Mouse (Mus musculus): ENCODE results near the gene Ugt1a5.

Gene Ugt1a5

DNA sequence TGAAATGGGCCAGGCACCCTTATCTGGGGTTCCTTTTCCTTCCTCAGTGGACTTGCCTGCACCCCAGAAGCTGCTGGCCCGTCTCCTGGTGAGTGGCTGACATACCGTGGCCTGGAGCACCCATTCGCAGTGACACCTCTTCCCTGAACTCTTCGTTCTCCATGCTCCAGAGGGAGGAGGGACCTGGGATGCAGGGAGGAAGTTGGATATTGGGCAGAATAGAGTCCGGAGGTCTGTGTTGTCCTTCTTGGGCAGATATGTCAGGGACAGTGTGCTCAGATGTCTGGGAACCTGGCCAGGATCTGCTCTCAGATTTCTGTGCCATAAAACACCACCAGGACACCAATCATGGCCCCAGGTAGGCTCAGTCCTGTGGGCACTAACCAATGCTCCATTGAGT, 74.3 kb downstream of the Ugt1a5 start:
- DNase-seq (ENCODE audit: low spot score), result no peak

DNA sequence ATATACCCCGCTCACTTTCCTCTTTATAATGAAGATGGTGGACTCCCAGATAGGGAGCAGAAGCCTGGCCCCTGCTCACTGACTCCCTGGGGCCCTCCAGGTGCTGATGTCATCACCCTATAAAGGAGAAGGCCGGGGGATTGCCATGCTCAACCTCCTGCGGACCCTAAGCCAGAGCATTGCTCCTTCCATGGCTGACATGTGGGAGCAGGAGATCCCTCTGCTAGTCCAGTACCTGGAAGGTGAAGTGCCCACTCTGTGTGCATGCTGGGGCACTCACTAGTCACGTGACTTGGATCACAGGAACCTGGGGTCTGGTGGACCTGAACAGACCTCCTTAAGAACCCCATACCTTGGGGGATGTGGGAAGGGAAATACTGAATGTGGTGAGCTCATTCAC, 74.8 kb downstream of the Ugt1a5 start:
- no peak for DNase-seq (ENCODE audit: low spot score)

DNA sequence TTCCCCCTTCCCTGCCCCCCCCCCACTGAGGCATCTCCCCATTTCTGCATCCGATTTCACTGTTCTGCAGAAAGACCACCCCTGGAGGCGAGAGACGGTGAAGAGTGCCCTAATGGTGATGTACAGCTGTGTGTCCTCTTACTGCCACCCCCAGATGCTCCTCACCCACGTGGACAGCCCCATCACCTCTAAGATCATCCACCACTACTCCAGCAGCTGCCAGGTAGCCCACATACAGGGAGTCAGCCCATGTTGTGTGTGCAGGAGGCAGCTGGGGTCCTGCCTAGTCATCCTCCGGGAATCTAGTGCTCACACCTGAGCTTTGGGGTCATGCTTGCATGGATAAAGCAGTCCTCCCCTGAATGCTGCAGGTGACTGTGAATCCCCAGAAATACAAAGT, 78.0 kb downstream of the Ugt1a5 start:
- DNase-seq (ENCODE audit: low spot score), result no peak

DNA sequence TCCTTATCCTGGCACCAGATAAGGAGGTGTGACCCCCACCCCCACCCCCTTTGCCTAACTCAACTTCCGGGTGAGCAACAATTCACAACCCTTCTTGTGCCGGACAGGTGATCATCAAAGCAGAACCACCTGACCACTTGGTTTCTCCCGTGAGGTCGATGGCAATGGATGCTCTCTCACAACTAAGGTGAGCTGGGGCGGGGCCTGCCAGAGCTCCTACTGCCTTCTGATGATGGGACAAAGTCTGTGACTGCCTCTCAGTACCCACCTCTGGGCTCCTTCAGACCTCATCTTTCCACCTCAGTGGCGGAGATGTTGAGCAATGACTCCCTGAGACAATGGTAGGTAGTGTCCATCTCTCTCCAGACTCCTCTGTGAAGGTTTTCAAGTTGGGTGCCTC, 80.1 kb downstream of the Ugt1a5 start:
- no peak for DNase-seq (ENCODE audit: low spot score)

DNA sequence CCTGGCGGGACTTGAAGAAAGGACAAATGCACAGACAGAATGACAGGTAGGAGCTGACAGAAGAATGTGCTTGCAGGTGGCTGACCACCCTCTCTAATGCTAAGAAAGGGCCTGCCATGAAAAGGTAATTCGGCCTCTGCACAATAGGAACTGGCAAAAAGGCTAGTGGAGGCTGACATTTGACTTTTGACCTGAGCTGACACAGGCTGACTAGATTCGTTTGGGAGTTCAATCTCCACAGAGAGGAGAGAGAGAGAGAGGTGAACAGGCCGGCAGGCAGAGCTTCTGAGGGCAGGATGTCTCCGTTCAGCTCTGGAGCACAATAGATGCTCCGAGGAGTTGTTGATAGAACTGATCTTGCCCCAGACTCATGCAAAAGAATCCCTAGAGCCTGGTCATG, 80.6 kb downstream of the Ugt1a5 start:
- DNase-seq (ENCODE audit: low spot score), result no peak

DNA sequence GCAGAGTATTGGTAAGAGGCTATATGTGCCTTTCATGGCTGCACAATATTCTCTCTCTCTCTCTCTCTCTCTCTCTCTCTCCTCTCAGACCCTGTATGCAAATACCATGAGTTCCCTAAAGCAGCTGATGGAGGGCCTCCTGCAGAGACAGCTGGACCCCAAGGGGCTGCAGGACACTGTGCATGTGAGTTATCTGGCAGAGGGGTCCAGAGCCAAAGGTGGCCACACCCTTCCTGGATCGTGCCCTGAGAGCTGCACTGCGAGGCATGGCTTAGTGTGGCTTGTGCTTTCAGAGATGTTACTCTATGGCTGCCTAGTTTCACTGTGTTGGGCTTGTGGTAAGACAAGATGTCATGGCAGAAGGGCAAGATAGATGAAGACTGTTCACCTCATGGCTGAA, 81.8 kb downstream of the Ugt1a5 start:
- no peak for DNase-seq (ENCODE audit: low spot score)

DNA sequence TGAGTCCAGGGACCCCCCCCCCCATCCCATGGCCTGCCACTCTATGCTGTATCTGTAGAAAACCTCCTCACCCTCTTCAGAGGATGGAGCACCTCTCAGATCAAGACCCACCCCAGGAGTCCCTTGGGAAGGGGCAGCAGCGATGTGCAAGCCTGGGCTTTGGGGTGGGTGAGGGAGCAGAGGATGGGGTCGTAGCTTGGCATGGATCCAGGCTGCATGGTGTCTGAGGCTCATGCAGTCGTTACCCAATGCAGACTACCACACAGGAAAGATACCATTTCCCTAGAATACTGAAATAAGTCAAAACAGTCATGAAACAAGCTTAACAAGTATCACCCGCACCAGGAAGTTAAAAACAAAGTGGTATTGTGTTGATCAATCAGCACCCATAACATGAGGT, 82.8 kb downstream of the Ugt1a5 start:
- no peak for DNase-seq (ENCODE audit: low spot score)

DNA sequence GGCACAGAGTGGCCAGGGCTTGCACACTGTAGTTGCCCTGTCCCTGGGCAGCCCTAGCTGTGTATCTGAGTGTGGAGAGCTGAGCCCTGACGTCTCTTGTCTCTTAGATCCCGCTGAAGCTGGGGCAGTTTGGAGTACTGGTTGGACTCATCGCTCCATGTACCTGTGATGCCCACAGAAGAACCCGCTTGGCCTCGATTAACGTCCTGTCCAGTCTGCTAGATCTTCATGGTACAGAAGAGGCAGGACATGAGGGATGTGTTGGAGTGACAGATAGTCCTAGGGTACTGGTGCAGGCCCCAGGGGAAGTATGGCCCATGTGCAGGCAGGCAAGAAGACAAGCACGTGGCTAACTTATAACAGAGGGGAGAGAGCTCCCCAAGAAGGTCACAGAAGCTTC, 83.8 kb downstream of the Ugt1a5 start:
- no peak for DNase-seq (ENCODE audit: low spot score)

DNA sequence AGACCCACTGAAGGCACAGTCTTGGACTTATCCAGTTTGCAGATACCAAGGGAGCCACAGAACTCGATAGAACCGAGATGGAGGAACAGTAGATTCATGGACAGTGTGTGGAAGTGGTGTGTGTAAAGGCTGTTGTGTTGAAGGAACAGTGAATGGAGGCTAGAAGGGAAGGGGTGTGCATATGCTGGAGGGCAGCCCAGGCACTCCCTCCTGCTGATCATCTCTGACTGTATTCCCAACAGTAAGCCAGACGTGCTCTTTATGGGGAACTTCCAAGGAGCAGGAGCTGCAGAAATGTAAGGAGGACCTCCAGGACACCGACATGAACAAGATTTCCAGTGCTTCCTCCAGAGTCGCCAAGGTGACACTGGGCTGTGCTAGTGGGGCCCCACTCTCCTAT, 84.2 kb downstream of the Ugt1a5 start:
- no peak for DNase-seq (ENCODE audit: low spot score)

DNA sequence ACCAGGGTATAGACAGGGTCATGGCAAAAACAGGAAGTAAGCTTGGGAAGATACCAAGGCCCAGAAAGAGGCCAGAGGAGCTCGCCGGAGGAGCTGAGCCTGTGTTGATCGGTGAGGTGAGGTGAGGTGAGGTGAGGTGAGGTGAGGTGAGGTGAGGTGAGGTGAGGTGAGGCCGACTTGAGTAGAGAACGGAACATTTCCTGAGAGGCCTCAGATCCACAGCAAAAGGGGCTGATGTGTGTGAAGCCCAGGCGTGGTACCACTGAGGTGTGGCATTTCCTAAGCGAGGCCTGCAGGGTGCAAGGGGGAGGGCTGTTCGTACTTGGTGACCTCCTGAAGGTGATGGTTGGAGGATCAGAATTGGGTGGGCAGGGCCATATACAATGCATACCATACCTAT, 87.3 kb downstream of the Ugt1a5 start:
- no peak for DNase-seq (ENCODE audit: low spot score)

DNA sequence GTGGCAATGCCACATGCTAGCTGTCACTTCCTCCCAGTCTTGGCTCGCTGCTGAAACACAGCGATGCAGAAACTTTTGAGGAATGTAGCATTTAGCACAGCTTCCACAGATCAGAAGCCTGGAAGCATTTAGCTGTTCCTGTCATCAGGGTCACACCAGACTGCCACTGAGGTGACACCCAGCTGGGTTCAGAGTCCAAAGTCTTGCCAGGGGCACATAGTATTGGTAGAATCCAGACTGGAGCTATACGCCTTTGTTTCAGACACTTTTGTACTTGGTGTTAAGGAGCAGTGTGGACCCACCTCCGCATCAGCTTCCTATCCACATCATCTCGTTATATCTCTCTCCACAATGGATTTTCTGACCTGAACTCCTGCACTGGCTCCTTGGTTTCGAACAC, 87.7 kb downstream of the Ugt1a5 start:
- no peak for DNase-seq (ENCODE audit: low spot score)

DNA sequence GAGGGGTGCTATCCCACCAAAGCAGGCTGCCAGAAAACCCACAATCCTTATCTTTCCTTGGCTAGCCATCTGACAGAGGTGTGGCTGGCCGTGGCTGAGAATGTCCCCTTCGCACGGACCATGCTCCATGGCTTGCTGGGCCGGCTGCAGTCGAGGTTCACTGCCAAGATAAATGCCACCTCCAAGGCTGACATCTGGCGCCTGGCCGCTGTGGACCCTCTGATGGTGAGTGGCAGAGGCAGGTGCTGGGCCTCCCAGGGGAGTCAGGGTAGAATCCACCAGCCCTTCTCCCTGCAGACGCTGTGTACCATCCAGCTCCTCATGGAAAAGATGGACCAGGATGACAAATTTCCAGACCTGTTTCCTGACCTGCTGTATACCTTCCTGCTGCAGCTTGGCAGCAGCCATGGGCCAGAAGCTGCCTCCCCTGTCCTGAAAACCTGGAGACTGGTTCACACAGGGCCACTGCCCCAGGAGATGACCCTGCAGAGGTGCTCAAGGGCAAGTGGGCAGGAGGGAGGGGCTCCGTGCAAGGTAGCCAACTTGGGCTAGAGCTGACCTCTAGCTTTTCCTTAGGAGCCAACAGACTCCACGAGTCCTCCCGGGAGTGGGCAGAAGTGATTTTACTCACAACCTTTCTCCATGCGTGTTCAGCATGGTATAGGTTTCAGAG, 89.1 kb downstream of the Ugt1a5 start:
- DNase-seq (ENCODE audit: low spot score), result no peak

DNA sequence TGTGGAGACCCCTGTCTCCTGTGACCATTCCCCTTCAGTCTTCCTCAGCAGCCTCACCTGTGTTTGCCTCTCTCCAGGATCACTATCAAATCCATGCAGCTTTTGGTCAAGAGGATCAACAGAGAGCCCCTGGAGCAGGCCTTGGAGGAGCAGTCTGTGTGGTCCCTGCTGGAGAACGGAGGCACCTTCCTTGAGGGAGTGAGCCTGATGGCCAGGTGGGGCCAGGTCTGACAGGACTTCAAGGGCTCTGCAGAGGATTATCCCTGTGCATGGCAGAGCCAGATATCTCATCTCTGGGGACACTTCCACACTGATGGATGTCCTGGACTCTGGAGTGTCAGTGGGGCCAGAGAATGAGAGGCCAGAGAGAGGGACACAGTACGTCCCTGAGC, 89.7 kb downstream of the Ugt1a5 start:
- no peak for DNase-seq (ENCODE audit: low spot score)

DNA sequence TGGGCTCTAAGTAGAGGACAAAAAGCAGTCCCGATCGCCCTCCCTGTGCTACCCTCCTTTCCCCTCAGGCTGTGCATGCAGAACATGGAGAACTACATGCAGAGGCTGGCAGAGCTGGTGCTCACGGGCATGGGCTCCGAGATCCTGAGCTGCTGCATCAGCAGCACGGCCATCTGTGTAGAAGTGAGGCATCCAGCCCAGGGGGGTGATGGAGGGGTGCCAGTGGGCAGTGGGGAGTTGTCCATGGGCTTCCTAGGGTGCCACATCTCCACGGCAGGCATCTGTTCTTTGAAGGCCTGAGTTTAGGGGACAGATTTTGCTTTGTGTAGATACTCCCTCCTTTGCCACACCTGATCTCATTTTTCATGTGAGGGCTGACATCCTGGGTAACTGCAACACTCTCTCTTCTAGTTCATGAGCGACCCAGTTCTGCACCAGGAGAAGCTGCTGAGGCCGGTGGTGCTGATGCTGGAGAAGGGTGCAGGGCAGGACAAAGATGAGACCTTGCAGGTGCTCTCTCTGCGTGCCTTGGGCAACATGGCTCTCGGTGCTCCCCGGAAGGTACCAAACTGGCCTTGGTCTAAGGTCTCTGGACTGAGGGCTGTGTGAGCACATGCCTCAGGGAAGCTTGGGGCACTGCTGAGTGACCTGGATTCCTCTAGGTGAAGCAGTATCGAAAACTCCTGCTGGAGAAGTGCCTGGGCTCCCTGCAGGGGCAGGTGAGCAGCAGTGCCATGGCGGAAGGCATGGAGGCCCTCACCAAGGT, 90.4 kb downstream of the Ugt1a5 start:
- DNase-seq (ENCODE audit: low spot score), result no peak

DNA sequence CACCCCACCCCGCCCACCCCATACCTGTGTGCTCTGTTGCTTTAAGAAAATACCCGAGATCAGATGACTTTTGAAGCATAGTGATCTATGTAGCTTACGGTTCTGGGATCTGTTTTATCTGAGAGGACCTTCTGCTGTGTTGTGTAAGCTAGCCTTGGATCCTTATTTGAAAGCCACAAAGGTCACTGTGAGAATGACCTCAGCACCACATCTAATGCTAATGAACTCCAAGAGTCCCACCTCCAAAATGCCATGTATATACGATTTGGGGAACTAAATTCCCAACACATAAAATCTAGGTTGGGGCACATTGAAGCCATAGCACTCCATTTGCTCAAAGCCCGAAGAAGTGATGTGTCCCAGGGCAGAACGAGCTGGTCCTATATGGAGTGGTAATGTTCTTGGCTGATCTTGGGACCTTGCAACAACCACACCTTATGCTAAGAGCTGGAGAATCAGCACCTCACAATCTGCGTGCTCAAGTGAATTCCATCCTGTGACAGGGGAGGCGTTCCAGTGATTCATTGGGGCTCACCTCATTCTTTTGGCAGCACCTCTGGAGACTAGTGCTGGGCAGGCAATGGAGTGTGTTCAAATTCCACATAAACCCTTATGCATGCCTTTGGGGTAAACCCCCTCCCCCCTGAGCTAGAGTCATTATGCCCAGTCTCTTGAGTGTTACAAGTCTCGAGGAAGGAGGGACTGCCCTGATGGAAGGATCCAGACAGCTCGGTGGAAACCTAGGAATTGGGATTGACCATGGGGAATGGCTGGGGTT, 91.3 kb downstream of the Ugt1a5 start:
- DNase-seq (ENCODE audit: low spot score), result no peak

DNA sequence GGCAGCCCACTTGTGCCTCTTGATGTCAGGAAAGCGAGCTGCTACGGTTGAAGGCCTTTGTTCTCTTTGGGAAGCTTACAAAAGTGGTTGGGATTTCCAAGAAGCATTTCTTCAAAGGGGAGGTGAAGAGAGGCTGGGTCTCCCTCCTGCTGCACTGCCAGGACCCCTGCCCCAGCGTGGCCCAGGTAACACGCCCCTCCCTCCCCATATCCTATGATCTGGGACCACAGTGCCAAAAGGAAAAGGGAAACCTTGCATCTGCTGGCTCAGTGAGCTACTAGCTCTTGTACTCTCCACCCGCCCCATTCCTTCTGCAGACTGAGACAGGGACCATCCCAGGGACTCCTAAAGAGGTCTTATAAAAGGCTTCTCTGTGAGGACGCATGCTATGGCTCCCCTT, 91.9 kb downstream of the Ugt1a5 start:
- no peak for DNase-seq (ENCODE audit: low spot score)

DNA sequence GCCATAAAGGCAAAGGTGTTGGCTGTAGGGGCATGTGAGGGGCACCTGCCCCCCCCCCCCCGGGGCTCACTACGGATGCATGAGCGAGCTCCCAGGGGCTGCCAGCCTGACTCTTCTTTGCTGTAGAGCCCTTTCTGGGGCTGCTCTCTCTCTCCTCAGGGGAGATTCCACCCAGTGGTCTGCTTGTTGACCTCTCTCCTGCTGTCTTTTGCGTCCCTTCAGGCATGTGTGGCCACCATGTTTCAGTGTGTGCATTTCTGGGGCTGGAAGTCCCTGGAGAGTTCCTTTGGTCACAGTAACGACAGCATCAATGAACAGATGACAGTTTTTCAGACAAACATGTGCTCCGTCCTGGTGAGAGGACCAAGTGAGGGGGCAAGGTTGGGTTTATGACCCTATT, 92.5 kb downstream of the Ugt1a5 start:
- no peak for DNase-seq (ENCODE audit: low spot score)

DNA sequence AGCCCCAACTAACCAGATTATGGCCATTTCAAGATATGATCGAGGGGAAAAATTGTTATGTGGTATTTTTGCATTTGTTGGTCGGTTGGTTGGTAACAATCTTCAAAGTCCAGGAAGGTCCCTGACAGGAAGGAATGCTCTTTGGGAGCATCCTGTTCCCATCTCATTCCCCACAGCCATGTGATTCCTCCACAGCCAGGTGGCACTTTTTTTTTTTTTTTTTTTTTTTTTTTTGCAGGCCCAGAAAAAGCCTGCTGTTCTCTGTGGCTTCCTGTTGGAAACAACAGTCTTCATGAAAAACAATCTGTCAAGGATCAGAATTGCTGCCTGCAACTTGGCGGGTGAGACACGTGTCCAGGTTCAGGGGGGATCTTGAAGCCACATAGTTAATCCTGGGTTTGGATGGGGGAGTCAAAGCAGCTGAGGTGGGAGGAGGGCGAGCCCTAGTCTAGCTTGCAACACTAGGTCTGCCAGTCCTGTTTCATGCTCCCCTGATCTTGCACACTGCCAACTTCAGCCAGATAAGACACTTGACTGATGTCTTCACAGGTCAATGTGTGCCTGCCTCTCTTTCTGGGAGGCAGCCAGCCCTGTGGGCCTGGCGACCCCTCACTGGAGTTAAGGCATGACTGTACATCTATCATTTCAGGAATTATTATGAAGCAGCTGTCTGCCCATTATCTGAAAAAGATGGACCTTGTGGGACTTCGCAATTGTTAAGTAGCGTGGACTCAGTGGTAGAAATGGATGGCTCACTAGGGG, 93.2 kb downstream of the Ugt1a5 start:
- no peak for DNase-seq (ENCODE audit: low spot score)

DNA sequence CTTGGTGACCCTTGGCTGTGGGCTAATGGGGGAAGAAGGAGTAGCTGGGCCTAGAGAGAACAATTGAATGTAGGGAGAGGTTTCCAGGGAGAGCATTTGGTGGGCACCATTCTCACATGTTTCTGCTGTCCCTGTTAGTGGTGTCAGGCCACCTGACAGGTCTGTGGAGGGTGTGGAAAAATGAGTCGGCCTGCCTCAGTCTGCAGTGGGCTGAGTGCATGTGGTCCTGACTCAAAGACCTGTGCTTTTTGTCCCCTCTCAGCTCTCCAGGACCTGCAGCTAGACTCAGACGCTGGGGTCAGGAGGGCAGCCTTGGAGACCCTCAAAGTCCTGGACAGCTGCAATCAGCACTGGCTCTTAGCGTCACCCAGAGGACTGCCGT, 93.8 kb downstream of the Ugt1a5 start:
- DNase-seq (ENCODE audit: low spot score), result no peak

DNA sequence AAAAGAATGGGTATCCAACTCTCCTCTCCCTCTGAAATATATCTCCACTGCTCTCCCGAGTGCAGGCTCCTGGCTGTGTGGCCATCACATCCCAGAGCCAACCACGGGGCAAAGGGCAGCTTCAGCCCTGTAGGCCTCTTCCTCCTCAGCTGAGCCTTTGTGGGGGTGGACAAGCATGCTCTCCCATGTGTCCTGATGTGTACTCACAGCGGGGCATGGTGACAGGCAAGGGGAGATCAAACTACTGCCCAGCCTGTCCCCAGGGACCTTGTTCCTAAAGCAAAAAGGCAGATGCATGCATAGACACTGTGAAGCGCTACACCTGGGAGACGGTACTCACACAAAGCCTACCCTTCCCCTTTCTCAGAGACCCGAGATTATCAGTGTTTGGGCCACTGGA, 94.3 kb downstream of the Ugt1a5 start:
- DNase-seq (ENCODE audit: low spot score), result no peak

DNA sequence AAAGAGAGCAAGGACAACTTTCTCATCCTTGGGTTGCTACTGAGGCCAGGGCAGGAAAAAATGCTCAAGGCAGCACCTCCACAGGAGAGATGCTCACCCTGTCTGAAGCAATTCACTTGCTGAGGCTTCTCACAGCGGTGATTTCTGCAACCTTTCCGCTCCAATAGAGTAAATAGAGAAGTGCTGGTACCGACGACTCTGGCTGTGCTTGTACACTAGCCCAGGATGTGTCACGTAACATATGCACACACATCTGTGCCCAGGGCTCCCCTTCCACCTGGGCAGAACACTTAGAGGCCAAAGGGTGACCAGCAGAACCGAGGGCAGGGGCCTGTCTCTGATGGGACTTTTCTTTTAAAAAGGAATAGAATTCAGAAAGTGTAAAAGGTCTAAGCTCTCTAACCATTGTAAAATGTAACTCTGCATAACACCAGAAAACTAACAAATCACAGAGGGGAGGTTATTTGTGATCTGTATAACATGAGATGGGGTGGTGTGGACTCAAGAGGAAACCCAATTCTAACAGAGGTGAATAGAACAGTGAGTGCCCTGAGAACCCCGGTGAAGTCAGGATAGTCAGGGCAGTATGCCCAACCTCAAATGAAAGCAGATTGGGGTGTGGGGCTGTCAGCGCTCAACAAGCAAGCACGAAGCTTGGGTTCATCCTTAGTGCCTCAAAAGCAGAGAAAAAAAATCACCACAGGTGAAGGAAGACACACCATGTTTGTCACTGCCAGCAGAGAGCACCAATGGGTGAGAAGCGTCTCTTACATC, 95.0 kb downstream of the Ugt1a5 start:
- DNase-seq (ENCODE audit: low spot score), result no peak

DNA sequence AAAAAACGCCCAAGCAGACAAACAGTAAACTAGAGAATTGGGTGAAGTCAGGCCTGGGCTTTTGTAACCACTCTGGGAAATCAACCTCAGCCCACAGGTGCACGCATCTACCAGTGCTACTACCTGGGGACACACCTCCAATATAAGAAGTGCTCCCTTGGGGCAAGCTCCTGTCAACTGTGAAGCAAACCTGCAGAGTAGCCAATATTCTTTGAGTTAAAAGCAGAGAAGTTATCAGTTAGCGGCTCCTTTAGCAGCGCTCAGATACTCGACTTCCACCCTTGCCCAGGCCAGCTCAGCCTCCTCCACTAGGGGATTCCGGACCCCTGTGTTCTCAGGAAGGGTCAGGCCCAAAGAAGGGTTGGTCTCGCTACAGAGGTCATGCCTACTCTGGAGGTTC, 95.9 kb downstream of the Ugt1a5 start:
- DNase-seq (ENCODE audit: low spot score), result no peak
